In genomic region chr9:7453302-7453701, GRCm38 (mm10) we compare ENCODE assay signal across 27 mouse cellular contexts. TPM values are rescaled to one million over a fixed set of nuclear protein-coding genes. Genes with fewer than 3 reads are reported as not detected.
DNase-seq lines count a peak whose midpoint lies in the region; ATAC-seq lines count a peak whose summit lies in the region.
"Had no signal": no experiment of that assay in that cellular context is flagged by ENCODE, and none has a peak within 500 bp of the region (broad histone marks: within the 10 kb centered on the region; RNA-seq: fewer than 3 reads in every experiment).

No protein-coding gene starts in this region.

- ATAC-seq in limb, embryonic 15.5 days (ENCODE audit: insufficient number of reproducible peaks, low FRiP score, low TSS enrichment, low read depth): peak; percentile 67; the same call in 1 of the 2 replicates
- no peak for ATAC-seq in midbrain, embryonic 14.5 days (ENCODE audit: low FRiP score, low TSS enrichment)
- ATAC-seq: forebrain, embryonic 13.5 days; forebrain, postnatal 0 days; Patski had no signal

- DNase-seq in urinary bladder, postnatal 14 days (ENCODE audit: low spot score): peak; percentile 3
- no peak for DNase-seq in urinary bladder, postnatal 10 days (ENCODE audit: low spot score)
- DNase-seq in adipocyte (ENCODE audit: low spot score): peak; percentile 45
- no peak for DNase-seq in thymus, adult 18-20 months
- no peak for DNase-seq in midbrain, embryonic 14.5 days
- DNase-seq: adrenal gland, adult 2 months; adrenal gland, postnatal 25 days; cerebellum, adult 11-12 months; cerebellum, adult 8-10 months; cerebellum, postnatal 10 days; forebrain, postnatal 0 days; gastrocnemius, adult 2 months; gastrocnemius, postnatal 14 days; heart, adult 11 months had no signal

- no peaks in the 10 kb centered on the region for H3K4me1 ChIP-seq in limb, embryonic 15.5 days
- H3K4me1 ChIP-seq in midbrain, embryonic 14.5 days (ENCODE audit: control insufficient read depth, insufficient read depth, low read length): no peaks in the 10 kb centered on the region
- H3K4me1 ChIP-seq: embryonic facial prominence, embryonic 12.5 days; forebrain, embryonic 10.5 days; forebrain, embryonic 13.5 days; hindbrain, embryonic 12.5 days; hindbrain, embryonic 15.5 days had no signal

- no peaks in the 10 kb centered on the region for H3K36me3 ChIP-seq in limb, embryonic 15.5 days
- no peaks in the 10 kb centered on the region for H3K36me3 ChIP-seq in midbrain, embryonic 14.5 days (ENCODE audit: control insufficient read depth, insufficient read depth, low read length)
- H3K36me3 ChIP-seq: embryonic facial prominence, embryonic 12.5 days; forebrain, embryonic 10.5 days; hindbrain, embryonic 12.5 days; hindbrain, embryonic 15.5 days had no signal

- H3K27ac ChIP-seq in limb, embryonic 15.5 days: no peak overlapping the region
- no peak overlapping the region for H3K27ac ChIP-seq in midbrain, embryonic 14.5 days (replicated peaks; ENCODE audit: low read depth, low read length)
- H3K27ac ChIP-seq: embryonic facial prominence, embryonic 12.5 days; forebrain, embryonic 10.5 days; forebrain, embryonic 13.5 days; gastrocnemius, adult 2 months; hindbrain, embryonic 12.5 days; hindbrain, embryonic 15.5 days had no signal

- H3K9me3 ChIP-seq in limb, embryonic 15.5 days: no peaks in the 10 kb centered on the region
- H3K9me3 ChIP-seq in midbrain, embryonic 14.5 days (ENCODE audit: control insufficient read depth, low read length): no peaks in the 10 kb centered on the region
- H3K9me3 ChIP-seq: embryonic facial prominence, embryonic 12.5 days; forebrain, embryonic 10.5 days; forebrain, embryonic 13.5 days; hindbrain, embryonic 12.5 days; hindbrain, embryonic 15.5 days had no signal

- no peak overlapping the region for H3K4me3 ChIP-seq in limb, embryonic 15.5 days
- H3K4me3 ChIP-seq in midbrain, embryonic 14.5 days (replicated peaks; ENCODE audit: low read depth, low read length): no peak overlapping the region
- H3K4me3 ChIP-seq: embryonic facial prominence, embryonic 12.5 days; forebrain, embryonic 10.5 days; forebrain, embryonic 13.5 days; gastrocnemius, adult 2 months; hindbrain, embryonic 12.5 days; hindbrain, embryonic 15.5 days had no signal

- 29% methylated on average over 2 of the region's 2 CpGs for WGBS in limb, embryonic 15.5 days
- WGBS in midbrain, embryonic 14.5 days: 88% methylated on average over 2 of the region's 2 CpGs

- H3K4me2 ChIP-seq in limb, embryonic 15.5 days: no peak overlapping the region
- no peak overlapping the region for H3K4me2 ChIP-seq in midbrain, embryonic 14.5 days (ENCODE audit: low read length)
- H3K4me2 ChIP-seq: embryonic facial prominence, embryonic 12.5 days; forebrain, embryonic 13.5 days; heart, embryonic 11.5 days; hindbrain, embryonic 12.5 days; hindbrain, embryonic 15.5 days had no signal

- H3K27me3 ChIP-seq in limb, embryonic 15.5 days: no peaks in the 10 kb centered on the region
- H3K27me3 ChIP-seq in midbrain, embryonic 14.5 days (ENCODE audit: control insufficient read depth, insufficient read depth, low read length): no peaks in the 10 kb centered on the region
- H3K27me3 ChIP-seq: embryonic facial prominence, embryonic 12.5 days; forebrain, embryonic 13.5 days; hindbrain, embryonic 12.5 days; hindbrain, embryonic 15.5 days had no signal

- H3K9ac ChIP-seq in limb, embryonic 15.5 days: no peak overlapping the region
- H3K9ac ChIP-seq in midbrain, embryonic 14.5 days (replicated peaks; ENCODE audit: low read length): no peak overlapping the region
- H3K9ac ChIP-seq: embryonic facial prominence, embryonic 12.5 days; forebrain, embryonic 13.5 days; forebrain, postnatal 0 days; hindbrain, embryonic 12.5 days; hindbrain, embryonic 15.5 days had no signal

RNA-seq across cellular contexts. Expression of gene Mmp3, which starts 7.7 kb away (rescaled TPM):
- polyA plus RNA-seq in limb, embryonic 15.5 days (2015; fragmentation: Nextera tagmentation; extraction: Ambion mirVana): 0.31 TPM in 1 of 2 replicates, not detected in the other
- polyA plus RNA-seq in midbrain, embryonic 14.5 days (2014; fragmentation: Nextera tagmentation; extraction: Ambion mirVana): not detected in 2 replicates
- polyA plus RNA-seq: adrenal gland, adult 2 months; brain, embryonic 14.5 days; embryonic facial prominence, embryonic 12.5 days; forebrain, embryonic 10.5 days; forebrain, embryonic 13.5 days; forebrain, postnatal 0 days; frontal cortex, adult 2 months; heart, embryonic 11.5 days; heart, embryonic 14.5 days; heart, postnatal 0 days; hindbrain, embryonic 12.5 days; hindbrain, embryonic 15.5 days; intestine, embryonic 14.5 days had no signal

RNA-seq across cellular contexts. Expression of gene Mmp10, which starts 48.9 kb away (rescaled TPM):
- not detected in 2 replicates for polyA plus RNA-seq in limb, embryonic 15.5 days (2015; fragmentation: Nextera tagmentation; extraction: Ambion mirVana)
- polyA plus RNA-seq in midbrain, embryonic 14.5 days (2014; fragmentation: Nextera tagmentation; extraction: Ambion mirVana): not detected in 2 replicates
- polyA plus RNA-seq: adrenal gland, adult 2 months; brain, embryonic 14.5 days; embryonic facial prominence, embryonic 12.5 days; forebrain, embryonic 10.5 days; forebrain, embryonic 13.5 days; forebrain, postnatal 0 days; frontal cortex, adult 2 months; heart, embryonic 11.5 days; heart, embryonic 14.5 days; heart, postnatal 0 days; hindbrain, embryonic 12.5 days; hindbrain, embryonic 15.5 days had no signal

Comparison
In these comparisons a context has a peak if more than half of its experiments do, and no peak if none do; other contexts are left out.
1. DNase-seq: peak in urinary bladder, postnatal 14 days (single experiment) and adipocyte (single experiment); none in urinary bladder, postnatal 10 days (single experiment), thymus, adult 18-20 months (0 of 2) and midbrain, embryonic 14.5 days (single experiment).